Mouse (Mus musculus): ENCODE data around the gene Clk4. TPM values are rescaled to one million over a fixed set of nuclear protein-coding genes. Genes with fewer than 3 reads are reported as not detected.

The Clk4 gene
- 113 and 121 TPM in 2 replicates for polyA plus RNA-seq (2015; fragmentation: Nextera tagmentation; extraction: Ambion mirVana)

DNA sequence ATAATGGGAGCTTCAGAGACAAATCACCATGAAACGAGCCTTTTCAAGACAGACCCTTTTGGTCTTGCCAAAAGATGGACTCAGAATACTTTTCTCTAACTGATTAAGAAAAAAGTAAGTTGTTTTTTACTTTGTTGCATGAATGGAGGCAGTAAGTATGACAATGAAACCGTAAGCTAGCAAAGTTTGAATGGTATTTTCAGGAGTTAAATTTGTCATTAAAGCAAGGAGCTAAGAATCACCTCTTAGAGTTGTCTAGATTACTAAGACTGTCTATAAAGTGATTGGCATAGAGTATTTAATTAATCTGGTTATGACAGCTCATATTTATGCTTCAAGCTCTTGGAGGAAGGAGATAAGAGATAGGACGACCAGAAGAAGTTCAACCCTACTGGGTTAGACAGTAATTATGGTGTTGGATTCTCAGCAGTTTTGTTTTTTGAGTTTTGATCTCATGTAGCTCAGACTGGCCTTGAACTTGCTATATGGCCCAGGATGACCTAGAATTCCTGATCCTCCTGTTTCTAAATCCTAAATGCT lies at the start of gene Clk4:
TSS of gene Clk4 (plus strand) at position 51 of the 540 bp plus-strand sequence.
- WGBS = 71% methylated on average over 3 of the region's 3 CpGs
- Histone ChIP-seq H3K27ac (ENCODE audit: low read depth, low read length) (peak within 1 kb of the TSS; percentile 87), H3K4me3 (ENCODE audit: low read length) (peak within 1 kb of the TSS; percentile 81), H3K9me3 (ENCODE audit: control insufficient read depth, low read length) (no peaks in the 10 kb centered on the region), H3K27me3 (replicated peaks; ENCODE audit: control insufficient read depth, insufficient read depth, low read length) (no peaks in the 10 kb centered on the region), H3K36me3 (ENCODE audit: control insufficient read depth, insufficient read depth, low read length) (no peaks in the 10 kb centered on the region), H3K4me1 (ENCODE audit: control insufficient read depth, insufficient read depth, low read depth, low read length) (peaks cover 25% of the 10 kb centered on the region), H3K9ac (ENCODE audit: low read depth, low read length) (peak within 1 kb of the TSS; percentile 72), H3K4me2 (ENCODE audit: low read length) (peak within 1 kb of the TSS; percentile 94)
- no peak for ATAC-seq

DNA sequence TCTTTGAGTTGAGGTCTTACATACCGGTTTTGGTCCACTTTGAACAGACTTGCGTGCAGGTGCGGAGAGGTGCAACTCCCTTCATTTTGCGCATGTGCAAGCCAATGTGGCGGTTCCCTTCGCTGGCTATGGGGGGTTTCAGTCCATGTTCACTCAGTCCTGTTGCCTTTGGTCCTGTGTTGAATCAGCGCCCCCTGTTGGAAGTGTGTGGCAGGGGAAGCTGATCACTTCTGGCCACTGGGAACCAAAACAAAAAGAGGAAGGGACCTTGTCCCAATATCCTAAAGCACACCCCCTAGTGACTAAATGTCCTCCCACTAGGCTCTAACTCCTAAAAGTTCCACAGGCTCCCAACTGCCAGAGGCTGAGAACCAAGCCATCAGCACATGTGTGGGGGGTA lies 47.5 kb upstream of the Clk4 start:
- H3K9ac ChIP-seq (ENCODE audit: low read depth, low read length) = no peak overlapping the region
- no peak overlapping the region for H3K4me2 ChIP-seq (ENCODE audit: low read length)
- no peaks in the 10 kb centered on the region for H3K9me3 ChIP-seq (ENCODE audit: control insufficient read depth, low read length)
- no peaks in the 10 kb centered on the region for H3K36me3 ChIP-seq (ENCODE audit: control insufficient read depth, insufficient read depth, low read length)
- H3K4me3 ChIP-seq (ENCODE audit: low read length) = no peak overlapping the region
- no peaks in the 10 kb centered on the region for H3K27me3 ChIP-seq (replicated peaks; ENCODE audit: control insufficient read depth, insufficient read depth, low read length)
- WGBS = 89% methylated on average over 7 of the region's 7 CpGs
- H3K4me1 ChIP-seq (ENCODE audit: control insufficient read depth, insufficient read depth, low read depth, low read length) = no peaks in the 10 kb centered on the region
- H3K27ac ChIP-seq (ENCODE audit: low read depth, low read length) = no peak overlapping the region
- ATAC-seq = no peak

DNA sequence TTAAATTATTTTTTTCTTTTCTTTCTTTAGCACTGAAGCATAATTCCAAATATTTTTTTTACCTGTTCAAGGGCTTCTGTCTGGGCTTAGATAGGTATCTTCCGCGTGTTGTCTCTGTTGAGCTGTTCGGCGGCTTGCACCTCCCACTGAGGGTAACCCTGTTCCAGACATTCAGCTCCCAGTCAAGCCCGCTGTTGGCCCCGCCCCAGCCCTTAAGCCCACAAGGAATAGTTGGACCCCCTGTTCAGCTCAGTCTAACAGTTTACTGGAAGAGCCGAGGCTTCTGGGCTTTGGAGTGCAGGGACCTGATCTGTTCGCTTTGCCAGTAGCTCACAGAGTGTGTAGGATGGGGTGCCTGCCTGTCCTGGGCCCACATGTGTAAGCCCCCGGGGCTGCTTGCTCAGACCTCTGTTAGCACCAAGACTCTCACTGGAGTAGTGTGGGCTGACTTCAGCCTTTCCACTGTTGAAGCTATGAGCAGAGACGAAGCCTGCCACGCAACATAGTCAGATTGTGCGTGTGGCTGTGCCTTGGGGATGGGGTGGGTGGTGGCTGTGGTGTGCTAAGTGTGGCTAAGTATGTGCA lies 42.0 kb upstream of the Clk4 start:
- no peak overlapping the region for H3K27ac ChIP-seq (ENCODE audit: low read depth, low read length)
- no peak overlapping the region for H3K9ac ChIP-seq (ENCODE audit: low read depth, low read length)
- H3K4me1 ChIP-seq (ENCODE audit: control insufficient read depth, insufficient read depth, low read depth, low read length) = no peaks in the 10 kb centered on the region
- H3K4me2 ChIP-seq (ENCODE audit: low read length) = no peak overlapping the region
- H3K27me3 ChIP-seq (replicated peaks; ENCODE audit: control insufficient read depth, insufficient read depth, low read length) = no peaks in the 10 kb centered on the region
- ATAC-seq = no peak
- no peaks in the 10 kb centered on the region for H3K36me3 ChIP-seq (ENCODE audit: control insufficient read depth, insufficient read depth, low read length)
- 83% methylated on average over 12 of the region's 12 CpGs for WGBS
- no peak overlapping the region for H3K4me3 ChIP-seq (ENCODE audit: low read length)
- H3K9me3 ChIP-seq (ENCODE audit: control insufficient read depth, low read length) = no peaks in the 10 kb centered on the region

DNA sequence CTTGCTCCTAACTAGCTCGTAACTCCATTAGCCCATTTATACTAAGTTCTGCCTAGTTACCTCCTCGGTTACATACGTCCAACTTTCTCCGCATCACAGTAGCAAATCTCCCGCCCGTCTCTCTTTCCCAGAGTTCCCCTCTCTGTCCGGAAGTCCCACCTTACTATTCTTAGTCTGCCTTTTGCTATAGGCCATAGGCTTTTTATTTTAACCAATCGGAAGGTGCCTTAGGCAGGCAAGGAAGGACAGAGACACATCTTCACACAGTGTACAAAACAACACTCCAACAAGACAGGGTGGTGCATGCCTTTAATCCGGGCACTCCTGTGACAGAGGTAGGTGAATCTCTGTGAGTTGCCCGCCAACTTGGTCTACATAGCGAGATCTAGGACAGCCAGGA lies 41.2 kb upstream of the Clk4 start, which contains the start of gene Gm12569:
TSS of gene Gm12569 (plus strand) at position 166 of the 400 bp plus-strand sequence.
- no peak within 1 kb of the TSS for H3K4me3 ChIP-seq (ENCODE audit: low read length)
- no peak within 1 kb of the TSS for H3K27ac ChIP-seq (ENCODE audit: low read depth, low read length)
- 95% methylated on average over 11 of the region's 11 CpGs for WGBS
- no peaks in the 10 kb centered on the region for H3K36me3 ChIP-seq (ENCODE audit: control insufficient read depth, insufficient read depth, low read length)
- H3K4me1 ChIP-seq (ENCODE audit: control insufficient read depth, insufficient read depth, low read depth, low read length) = no peaks in the 10 kb centered on the region
- H3K4me2 ChIP-seq (ENCODE audit: low read length) = no peak within 1 kb of the TSS
- H3K27me3 ChIP-seq (replicated peaks; ENCODE audit: control insufficient read depth, insufficient read depth, low read length) = no peaks in the 10 kb centered on the region
- H3K9me3 ChIP-seq (ENCODE audit: control insufficient read depth, low read length) = no peaks in the 10 kb centered on the region
- no peak within 1 kb of the TSS for H3K9ac ChIP-seq (ENCODE audit: low read depth, low read length)
- no peak for ATAC-seq

DNA sequence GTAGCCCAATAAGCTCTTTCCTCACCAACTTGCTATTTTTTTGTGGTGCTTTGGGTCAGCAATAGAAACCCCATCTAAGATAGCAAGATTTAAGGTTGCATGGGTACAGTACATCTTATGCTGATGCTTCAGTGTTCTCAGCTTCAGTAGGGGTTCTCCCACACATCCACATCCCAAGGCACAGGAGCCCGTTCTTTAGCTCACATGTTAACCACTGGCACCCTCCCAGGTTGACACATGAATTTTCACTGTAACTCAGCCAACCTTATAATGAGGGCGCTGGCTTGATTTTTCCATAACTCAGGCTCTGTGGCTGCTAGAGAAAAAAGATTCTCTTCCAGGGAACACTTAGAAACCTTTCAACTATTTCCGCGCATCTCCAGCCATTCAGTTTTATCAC lies 34.4 kb upstream of the Clk4 start:
- 72% methylated on average over 4 of the region's 4 CpGs for WGBS
- Histone ChIP-seq H3K4me3 (ENCODE audit: low read length) (no peak overlapping the region), H3K9ac (ENCODE audit: low read depth, low read length) (no peak overlapping the region), H3K9me3 (ENCODE audit: control insufficient read depth, low read length) (no peaks in the 10 kb centered on the region), H3K4me2 (ENCODE audit: low read length) (no peak overlapping the region), H3K36me3 (ENCODE audit: control insufficient read depth, insufficient read depth, low read length) (no peaks in the 10 kb centered on the region), H3K27me3 (replicated peaks; ENCODE audit: control insufficient read depth, insufficient read depth, low read length) (no peaks in the 10 kb centered on the region), H3K27ac (ENCODE audit: low read depth, low read length) (no peak overlapping the region), H3K4me1 (ENCODE audit: control insufficient read depth, insufficient read depth, low read depth, low read length) (no peaks in the 10 kb centered on the region)
- no peak for ATAC-seq

DNA sequence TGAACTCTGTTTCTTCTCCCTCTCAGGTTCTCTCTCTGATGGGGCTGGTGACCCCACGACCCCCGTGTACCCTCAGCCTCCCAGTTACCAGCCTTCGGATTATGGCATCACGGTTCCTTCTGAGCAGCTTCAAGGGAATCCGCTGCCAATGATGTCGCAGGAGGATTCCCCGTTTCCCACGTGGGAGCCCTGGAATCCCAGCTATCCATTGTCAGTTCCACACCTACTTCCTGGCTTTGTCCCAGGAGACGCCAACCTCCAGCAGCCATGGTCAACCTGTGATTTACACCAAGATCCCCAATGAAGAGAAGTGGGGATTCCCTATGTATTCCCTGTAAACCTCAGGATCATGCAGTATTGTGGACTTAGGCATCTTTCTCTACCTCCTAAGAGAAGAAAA lies 26.9 kb upstream of the Clk4 start:
- H3K9me3 ChIP-seq (ENCODE audit: control insufficient read depth, low read length) = no peaks in the 10 kb centered on the region
- H3K36me3 ChIP-seq (ENCODE audit: control insufficient read depth, insufficient read depth, low read length) = no peaks in the 10 kb centered on the region
- no peak overlapping the region for H3K4me3 ChIP-seq (ENCODE audit: low read length)
- 92% methylated on average over 9 of the region's 9 CpGs for WGBS
- H3K4me1 ChIP-seq (ENCODE audit: control insufficient read depth, insufficient read depth, low read depth, low read length) = no peaks in the 10 kb centered on the region
- no peak overlapping the region for H3K9ac ChIP-seq (ENCODE audit: low read depth, low read length)
- ATAC-seq = no peak
- H3K27me3 ChIP-seq (replicated peaks; ENCODE audit: control insufficient read depth, insufficient read depth, low read length) = no peaks in the 10 kb centered on the region
- no peak overlapping the region for H3K4me2 ChIP-seq (ENCODE audit: low read length)
- no peak overlapping the region for H3K27ac ChIP-seq (ENCODE audit: low read depth, low read length)

DNA sequence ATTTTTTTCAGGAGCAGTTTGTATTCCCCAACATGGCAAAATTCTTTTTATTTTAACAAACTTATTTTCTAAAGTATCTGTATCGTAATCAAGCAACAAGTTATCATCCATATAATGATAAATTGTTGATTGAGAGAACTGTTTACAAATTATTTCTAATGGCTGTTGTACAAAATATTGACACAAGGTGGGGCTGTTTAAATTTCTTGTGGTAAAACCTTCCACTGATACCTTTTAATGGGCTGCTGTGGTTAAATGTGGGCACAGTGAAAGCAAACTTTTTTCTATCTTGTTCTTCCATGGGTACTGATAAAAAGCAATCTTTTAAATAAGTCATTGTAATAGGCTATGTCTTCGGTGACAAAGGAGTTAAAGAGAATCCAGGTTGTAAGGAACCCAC lies 18.6 kb upstream of the Clk4 start:
- WGBS = 95% methylated on average over 2 of the region's 2 CpGs
- Histone ChIP-seq H3K9me3 (ENCODE audit: control insufficient read depth, low read length) (peaks cover 3% of the 10 kb centered on the region; the same call in 1 of the 2 replicates), H3K4me1 (ENCODE audit: control insufficient read depth, insufficient read depth, low read depth, low read length) (no peaks in the 10 kb centered on the region), H3K4me3 (ENCODE audit: low read length) (no peak overlapping the region), H3K9ac (ENCODE audit: low read depth, low read length) (no peak overlapping the region), H3K36me3 (ENCODE audit: control insufficient read depth, insufficient read depth, low read length) (no peaks in the 10 kb centered on the region), H3K27ac (ENCODE audit: low read depth, low read length) (no peak overlapping the region), H3K27me3 (replicated peaks; ENCODE audit: control insufficient read depth, insufficient read depth, low read length) (no peaks in the 10 kb centered on the region), H3K4me2 (ENCODE audit: low read length) (no peak overlapping the region)
- no peak for ATAC-seq

DNA sequence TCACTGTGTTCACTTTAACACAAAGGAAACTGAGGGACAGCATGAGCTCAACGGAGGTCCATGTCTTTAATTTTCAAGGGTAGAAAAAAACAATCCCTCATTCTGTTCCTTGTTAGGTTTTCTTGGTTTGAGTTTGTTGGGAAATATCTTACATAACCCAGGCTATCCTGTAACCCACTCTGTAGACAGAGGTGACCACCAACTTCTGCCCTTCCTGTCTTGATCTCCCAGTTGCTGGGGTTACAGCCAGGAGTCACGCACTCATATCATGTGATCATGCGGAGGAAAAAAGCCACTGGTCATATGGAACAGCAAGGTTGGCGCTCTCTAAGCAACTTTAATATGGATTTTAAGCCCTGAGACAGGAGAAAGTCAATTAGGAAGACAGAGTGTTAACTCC lies 4.5 kb upstream of the Clk4 start:
- ATAC-seq = no peak
- Histone ChIP-seq H3K27me3 (replicated peaks; ENCODE audit: control insufficient read depth, insufficient read depth, low read length) (no peaks in the 10 kb centered on the region), H3K27ac (ENCODE audit: low read depth, low read length) (no peak overlapping the region), H3K9me3 (ENCODE audit: control insufficient read depth, low read length) (no peaks in the 10 kb centered on the region), H3K4me1 (ENCODE audit: control insufficient read depth, insufficient read depth, low read depth, low read length) (no peaks in the 10 kb centered on the region), H3K36me3 (ENCODE audit: control insufficient read depth, insufficient read depth, low read length) (no peaks in the 10 kb centered on the region), H3K4me2 (ENCODE audit: low read length) (no peak overlapping the region), H3K9ac (ENCODE audit: low read depth, low read length) (no peak overlapping the region), H3K4me3 (ENCODE audit: low read length) (no peak overlapping the region)
- 89% methylated on average over 4 of the region's 4 CpGs for WGBS

DNA sequence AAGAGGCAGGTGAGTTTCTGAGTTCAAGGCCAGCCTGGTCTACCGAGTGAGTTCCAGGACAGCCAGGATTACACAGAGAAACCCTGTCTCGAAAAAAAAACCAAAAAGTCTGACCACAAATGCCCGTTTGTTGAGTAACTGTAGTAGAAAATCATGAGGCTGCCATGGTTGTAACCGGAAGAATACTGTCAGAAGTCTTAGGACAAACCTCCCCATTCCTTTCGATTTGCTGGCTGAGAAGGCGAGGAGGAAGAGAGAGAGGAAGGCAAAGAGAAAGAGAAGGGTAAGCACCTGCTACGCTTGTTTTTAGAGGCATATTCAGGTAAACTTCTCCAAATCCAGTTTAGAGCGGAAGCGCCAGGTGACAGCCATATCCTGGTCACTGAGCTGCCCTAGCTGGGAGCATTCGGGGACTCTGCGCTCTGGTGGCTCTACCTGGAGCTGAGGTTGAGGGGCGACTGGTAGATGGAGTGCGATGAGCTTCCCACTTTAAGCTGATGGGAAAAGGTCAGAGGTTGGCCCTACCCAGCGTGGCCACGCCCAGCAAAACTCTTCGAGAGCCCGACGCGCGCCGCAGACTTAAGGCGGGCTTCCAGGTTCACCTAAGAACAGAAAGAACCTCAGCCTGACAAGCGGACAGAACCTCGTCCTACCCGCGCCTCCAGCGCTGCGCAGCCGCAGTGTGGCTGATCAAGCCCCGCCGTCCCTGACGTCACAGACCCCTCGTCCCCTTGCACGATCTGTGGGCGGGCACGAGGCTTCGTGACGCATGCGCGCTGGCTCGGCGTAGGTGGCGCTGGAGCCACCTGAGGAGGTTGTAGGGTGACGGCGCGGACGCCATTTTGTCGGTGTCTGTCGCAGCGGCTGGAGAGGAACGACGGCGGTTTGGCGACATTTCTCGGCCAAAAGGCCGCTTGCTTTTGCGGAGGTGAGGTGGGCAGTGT lies 1.1 kb downstream of the Clk4 start, which contains the start of gene BC049762:
TSS of gene BC049762 (minus strand) at position 705 of the 944 bp plus-strand sequence.
- Histone ChIP-seq H3K27ac (ENCODE audit: low read depth, low read length) (peak within 1 kb of the TSS; percentile 98), H3K9ac (ENCODE audit: low read depth, low read length) (peak within 1 kb of the TSS; percentile 96), H3K27me3 (replicated peaks; ENCODE audit: control insufficient read depth, insufficient read depth, low read length) (no peaks in the 10 kb centered on the region), H3K4me3 (ENCODE audit: low read length) (peak within 1 kb of the TSS; percentile 81), H3K36me3 (ENCODE audit: control insufficient read depth, insufficient read depth, low read length) (no peaks in the 10 kb centered on the region), H3K4me2 (ENCODE audit: low read length) (peak within 1 kb of the TSS; percentile 94), H3K9me3 (ENCODE audit: control insufficient read depth, low read length) (no peaks in the 10 kb centered on the region), H3K4me1 (ENCODE audit: control insufficient read depth, insufficient read depth, low read depth, low read length) (peaks cover 25% of the 10 kb centered on the region)
- WGBS = 10% methylated on average over 57 of the region's 57 CpGs
- peak; percentile 99 for ATAC-seq
